Mouse (Mus musculus): ENCODE results near the gene D430042O09Rik.

D430042O09Rik gene

GRCm38 (mm10) chr7:125818301-125818712 is 110.6 kb downstream of the D430042O09Rik start:
- no peak for DNase-seq

- no peak for DNase-seq
Observed at GRCm38 (mm10) chr7:125820233-125820632, 112.5 kb downstream of the D430042O09Rik start.

- DNase-seq, result no peak
Observed at GRCm38 (mm10) chr7:125826425-125826824, 118.7 kb downstream of the D430042O09Rik start.

- no peak for DNase-seq
Observed at GRCm38 (mm10) chr7:125826887-125827286, 119.2 kb downstream of the D430042O09Rik start.

- no peak for DNase-seq
Observed at GRCm38 (mm10) chr7:125827420-125827819, 119.7 kb downstream of the D430042O09Rik start.

- DNase-seq, result no peak
Observed at GRCm38 (mm10) chr7:125828561-125828960, 120.9 kb downstream of the D430042O09Rik start.

- DNase-seq, result no peak
Observed at GRCm38 (mm10) chr7:125829121-125829666, 121.5 kb downstream of the D430042O09Rik start.

GRCm38 (mm10) chr7:125832767-125833166 is 125.1 kb downstream of the D430042O09Rik start:
- no peak for DNase-seq

GRCm38 (mm10) chr7:125833471-125833870 is 125.8 kb downstream of the D430042O09Rik start:
- no peak for DNase-seq

- DNase-seq, result no peak
Observed at GRCm38 (mm10) chr7:125838078-125838742, 130.5 kb downstream of the D430042O09Rik start.

- no peak for DNase-seq
Observed at GRCm38 (mm10) chr7:125845611-125846010, 137.9 kb downstream of the D430042O09Rik start.

- no peak for DNase-seq
Observed at GRCm38 (mm10) chr7:125846866-125847527, 139.3 kb downstream of the D430042O09Rik start.

GRCm38 (mm10) chr7:125847528-125847866 is 139.8 kb downstream of the D430042O09Rik start:
- DNase-seq, result no peak

GRCm38 (mm10) chr7:125859564-125859963 is 151.9 kb downstream of the D430042O09Rik start:
- no peak for DNase-seq

- DNase-seq, result no peak
Observed at GRCm38 (mm10) chr7:125860421-125860820, 152.7 kb downstream of the D430042O09Rik start.

GRCm38 (mm10) chr7:125864026-125864425 is 156.3 kb downstream of the D430042O09Rik start:
- no peak for DNase-seq

GRCm38 (mm10) chr7:125865234-125865633 is 157.5 kb downstream of the D430042O09Rik start:
- DNase-seq, result no peak

- no peak for DNase-seq
Observed at GRCm38 (mm10) chr7:125868570-125868969, 160.9 kb downstream of the D430042O09Rik start.

- DNase-seq, result no peak
Observed at GRCm38 (mm10) chr7:125871404-125872201, 163.9 kb downstream of the D430042O09Rik start.

GRCm38 (mm10) chr7:125872202-125872580 is 164.5 kb downstream of the D430042O09Rik start:
- no peak for DNase-seq

GRCm38 (mm10) chr7:125872874-125873273 is 165.2 kb downstream of the D430042O09Rik start:
- DNase-seq, result no peak

GRCm38 (mm10) chr7:125873971-125874495 is 166.3 kb downstream of the D430042O09Rik start:
- DNase-seq, result no peak

- no peak for DNase-seq
Observed at GRCm38 (mm10) chr7:125878040-125878439, 170.4 kb downstream of the D430042O09Rik start.

Data from thymus, adult 18-20 months (tissue).